Mouse (Mus musculus): ENCODE measurements at regions not wholly inside any gene's neighbourhood (a gene's known extent, or its start where the extent isn't known, plus 50 kb on each side); places are given as distances from the start of the nearest gene placed in this dataset.

DNA sequence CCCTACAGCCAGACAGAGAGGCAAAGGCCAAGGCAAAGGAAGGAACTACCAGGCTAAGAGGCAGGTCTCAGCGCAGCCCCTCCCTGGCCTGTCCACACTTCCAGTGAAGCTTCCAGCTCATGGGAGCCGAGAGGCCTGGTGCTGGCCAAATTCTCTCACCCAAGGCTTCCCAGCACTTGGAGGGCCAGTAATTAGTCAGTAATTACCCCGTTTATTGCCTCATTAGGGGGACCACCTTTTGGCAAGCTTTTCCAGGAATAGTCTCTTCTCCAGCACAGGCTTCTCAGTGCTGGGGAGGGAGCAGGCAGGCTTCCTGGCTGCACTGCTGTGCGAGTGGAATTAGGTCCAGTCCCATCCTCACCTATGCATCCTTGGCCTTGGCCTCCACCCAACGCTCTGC is 252.8 kb upstream of the Nxpe4 start:
- intact Hi-C loops (cut with DNase I), result no loop called here
- DNase-seq (ENCODE audit: low spot score in 2 of 2), result no peak

DNA sequence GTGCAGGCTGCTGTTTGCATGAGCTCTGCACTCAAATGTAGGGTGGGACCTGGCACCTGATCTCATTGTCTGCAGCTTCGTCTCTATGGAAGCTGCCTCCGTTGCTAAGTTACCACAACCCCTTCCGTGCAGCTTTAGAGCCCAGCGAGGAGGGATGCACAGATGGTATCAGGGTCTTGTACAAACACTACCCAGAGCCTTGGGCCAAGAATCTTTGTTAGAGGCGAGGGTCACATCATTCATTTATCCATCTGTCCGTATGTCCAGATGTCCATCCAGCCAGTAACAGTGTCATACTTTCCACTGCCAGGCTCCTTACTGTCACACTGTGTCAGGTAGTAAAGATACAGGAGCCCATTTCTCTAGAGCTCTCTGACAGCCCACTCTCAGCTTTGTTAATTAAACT is 251.3 kb upstream of the Nxpe4 start:
- intact Hi-C loops (cut with DNase I), result no loop called here
- DNase-seq (ENCODE audit: low spot score in 2 of 2), result peak; percentile 36 to 45

DNA sequence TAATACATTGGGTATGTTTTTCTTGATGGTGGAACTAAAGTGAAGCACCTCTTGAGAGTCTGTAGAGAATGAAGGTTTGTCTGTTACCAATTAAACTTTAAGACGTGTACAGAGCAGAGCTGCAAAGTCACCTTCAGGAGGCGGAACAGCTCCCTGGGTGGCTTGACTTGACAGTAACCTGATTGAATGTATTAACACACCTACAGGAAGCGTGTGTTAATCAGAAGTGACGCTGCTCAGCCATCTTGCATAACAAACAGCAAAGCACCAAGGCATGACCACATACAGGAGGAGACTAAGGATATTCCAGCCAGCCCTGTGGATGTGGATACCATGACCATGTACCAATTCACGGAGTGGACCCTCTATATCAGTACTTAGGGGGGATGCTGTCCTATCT is 249.0 kb upstream of the Nxpe4 start:
- DNase-seq (ENCODE audit: low spot score in 2 of 2), result no peak
- intact Hi-C loops (cut with DNase I), result no loop called here

DNA sequence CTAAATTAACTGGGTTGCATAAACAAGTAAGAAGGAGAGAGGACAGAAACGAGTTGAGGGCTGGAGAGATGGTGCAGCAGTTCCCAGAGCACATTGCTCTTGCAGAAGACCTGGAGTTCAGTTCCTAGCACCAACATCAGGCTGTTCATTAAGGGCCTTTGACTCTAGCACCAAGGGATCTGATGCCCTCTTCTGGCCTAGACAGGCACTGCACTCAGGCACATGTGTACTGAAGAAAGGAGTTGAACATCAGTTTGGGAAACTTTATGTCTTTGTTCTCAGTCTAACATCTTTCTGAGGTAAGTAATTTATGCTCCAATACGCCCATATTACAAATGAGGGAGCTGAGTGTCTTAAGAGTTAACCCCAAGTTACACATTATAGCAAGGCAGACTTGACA is 226.5 kb upstream of the Nxpe4 start:
- DNase-seq (ENCODE audit: low spot score in 2 of 2), result no peak
- intact Hi-C loops (cut with DNase I), result no loop called here

DNA sequence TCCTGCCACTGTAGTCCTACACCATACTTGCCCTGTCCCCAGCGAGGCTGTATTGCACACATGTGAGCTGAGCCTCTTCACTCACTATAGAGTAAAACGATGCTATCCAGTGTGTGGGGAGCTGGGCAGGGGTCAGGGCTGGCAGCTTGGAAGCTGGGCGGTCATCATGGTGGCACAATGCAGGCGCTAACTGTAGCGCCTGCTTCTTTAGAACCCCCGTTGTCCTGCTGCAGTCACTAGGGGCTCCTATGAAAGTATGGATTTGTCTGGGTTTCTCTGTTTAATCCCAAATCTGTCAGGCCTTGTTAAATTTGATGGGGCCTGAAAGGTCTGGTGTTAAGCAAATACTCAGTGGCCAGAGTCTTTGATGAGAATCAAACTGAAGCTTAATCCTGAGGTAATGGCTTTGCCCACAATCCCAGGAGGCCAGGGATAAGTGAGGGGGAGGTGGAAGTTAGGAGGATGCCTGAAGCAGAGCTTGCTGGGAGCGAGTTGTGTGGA is 225.8 kb upstream of the Nxpe4 start:
- intact Hi-C loops (cut with DNase I), result no loop called here
- no peak for DNase-seq (ENCODE audit: low spot score in 2 of 2)

DNA sequence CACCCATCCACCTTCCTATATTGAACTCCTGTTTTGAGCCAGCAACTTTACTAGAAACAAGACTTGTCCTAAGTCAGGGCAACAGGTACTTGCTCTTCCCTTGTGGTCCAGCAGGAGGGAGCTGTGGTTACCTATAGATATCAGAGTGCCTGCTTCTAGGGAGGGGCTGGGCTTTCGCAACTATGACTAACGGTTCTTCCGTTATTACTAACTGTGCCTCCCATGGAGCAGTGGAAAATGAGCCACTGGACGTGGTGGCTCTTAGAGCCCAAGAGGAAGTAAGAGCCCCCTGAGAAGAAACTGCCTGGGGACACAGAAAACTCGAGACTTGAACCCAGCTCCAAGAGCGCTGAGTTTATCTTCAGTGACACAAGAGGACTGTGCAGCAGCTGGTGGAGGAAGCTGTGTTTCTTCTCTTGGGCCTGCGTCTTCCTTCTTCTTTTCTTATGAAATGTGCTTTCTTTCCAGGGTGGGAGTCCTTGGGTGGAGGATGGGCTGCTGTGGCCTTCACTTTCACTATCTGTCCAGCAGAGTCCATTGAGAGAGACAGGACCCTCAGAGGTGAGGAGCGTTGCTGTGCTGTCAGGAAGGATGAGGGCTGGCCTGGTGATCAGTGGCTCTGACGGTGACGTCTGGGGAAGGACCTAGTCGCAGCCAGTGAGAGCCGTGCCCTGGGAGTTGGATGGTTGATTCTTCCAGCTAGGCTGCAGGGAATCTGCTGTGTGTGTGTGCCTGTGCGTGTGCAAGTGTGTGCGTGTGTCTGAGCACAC is 222.7 kb upstream of the Nxpe4 start:
- no peak for DNase-seq (ENCODE audit: low spot score in 2 of 2)
- intact Hi-C loops (cut with DNase I), result no loop called here

DNA sequence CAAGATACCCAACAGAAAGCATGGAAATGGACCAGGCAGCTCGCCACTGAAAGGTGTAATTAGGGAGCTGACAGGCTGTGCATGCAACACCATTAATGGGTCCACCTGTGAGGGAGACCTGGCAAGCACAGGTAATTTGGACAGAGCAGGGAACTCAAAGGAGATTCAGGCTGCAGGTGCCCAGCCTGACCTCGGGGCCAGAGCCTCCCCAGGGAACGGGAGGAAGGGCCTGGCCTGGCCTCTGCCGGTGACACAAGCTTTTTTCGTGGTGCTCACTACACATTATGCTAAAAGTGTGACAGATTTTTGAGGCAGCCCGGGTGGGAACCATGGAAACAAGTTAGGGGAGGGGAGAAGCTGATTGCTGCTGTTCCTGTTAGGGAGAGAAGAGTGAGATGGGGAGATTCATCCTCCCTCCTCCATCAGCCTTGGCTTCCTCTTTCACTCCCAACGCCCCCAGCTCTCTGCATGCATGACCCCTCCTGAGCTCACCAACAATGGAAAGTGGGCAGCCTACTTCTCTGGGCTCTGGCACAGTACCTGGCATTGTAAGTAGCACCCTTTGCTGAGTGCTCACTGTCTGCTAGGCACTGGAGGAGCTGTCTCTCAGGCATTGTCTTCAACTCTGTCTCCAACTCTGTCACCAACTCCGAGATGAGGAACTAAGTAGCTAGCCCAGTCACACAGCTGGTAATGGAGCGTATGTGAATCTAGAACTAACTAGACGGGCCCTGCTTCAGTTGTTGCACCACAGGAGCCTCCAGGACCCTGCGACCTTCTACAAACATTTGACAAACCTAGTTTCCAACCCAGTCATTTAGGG is 218.9 kb upstream of the Nxpe4 start:
- peak; percentile 24 to 28 for DNase-seq (ENCODE audit: low spot score in 2 of 2)
- intact Hi-C loops (cut with DNase I), result no loop called here

DNA sequence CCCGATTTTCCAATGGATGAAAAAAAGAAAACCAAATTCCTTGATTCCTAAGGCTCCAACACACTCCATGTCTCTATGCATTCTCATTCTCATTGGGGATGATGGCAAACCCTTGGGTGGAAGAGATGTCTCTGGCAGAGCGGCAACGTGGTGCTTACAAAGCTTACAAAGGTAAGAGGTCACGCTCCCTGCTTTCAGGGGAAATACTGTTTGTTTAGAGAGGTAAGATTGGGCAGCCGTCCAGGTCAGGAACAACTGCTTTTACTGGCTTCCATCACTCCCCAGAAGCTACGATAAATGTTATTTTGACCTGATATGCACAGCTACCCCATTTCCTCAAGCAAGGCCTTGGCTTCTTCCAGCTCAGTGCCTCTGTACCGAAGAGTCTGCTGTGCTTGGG is 215.6 kb upstream of the Nxpe4 start:
- intact Hi-C loops (cut with DNase I), result no loop called here
- no peak for DNase-seq (ENCODE audit: low spot score in 2 of 2)

DNA sequence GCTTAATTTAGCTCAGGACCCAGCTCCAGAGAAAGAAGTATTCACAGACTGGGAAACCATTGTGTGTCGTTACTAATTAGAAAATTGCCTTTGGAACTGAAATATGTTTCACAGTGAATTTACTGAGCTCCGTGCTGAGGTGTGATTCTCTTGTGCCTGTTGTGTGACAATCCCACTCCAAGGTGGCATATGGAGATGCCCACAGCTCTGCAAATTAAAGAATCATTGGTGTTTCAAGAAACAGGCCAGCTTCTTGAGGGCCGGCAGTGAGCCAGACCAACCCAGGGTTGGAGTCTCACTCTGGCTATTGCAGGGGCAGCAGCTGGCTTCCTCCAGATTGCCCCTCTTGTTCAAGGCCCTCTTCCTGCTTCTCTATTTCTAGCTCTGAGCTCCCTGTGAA is 203.9 kb upstream of the Nxpe4 start:
- intact Hi-C loops (cut with DNase I), result loop anchor here (5.0 kb wide), 1 partner anchor 114 kb away; no protein-coding TSS in a partner anchor
- DNase-seq (ENCODE audit: low spot score in 2 of 2), result peak; percentile 56 to 66

DNA sequence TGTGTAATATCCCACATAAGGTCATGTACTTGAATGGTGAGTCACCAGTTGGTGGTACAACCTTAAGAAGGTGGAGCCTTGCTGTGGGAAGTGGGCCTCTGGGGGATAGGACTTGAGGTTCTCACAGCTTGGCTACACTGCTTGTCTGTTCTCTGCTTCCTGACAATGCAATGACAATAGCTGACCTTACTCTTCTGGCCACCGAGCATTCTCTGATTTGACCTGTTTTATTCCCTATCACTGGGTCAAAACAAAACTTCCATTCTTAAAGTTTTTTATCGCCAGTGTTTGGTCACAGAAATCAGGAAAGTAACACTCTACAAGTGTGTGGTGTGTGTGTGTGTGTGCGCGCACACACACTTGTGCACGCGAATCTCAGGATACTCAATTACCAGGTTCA is 203.0 kb upstream of the Nxpe4 start:
- intact Hi-C loops (cut with DNase I), result loop anchor here (5.0 kb wide), 1 partner anchor 113 kb away; no protein-coding TSS in a partner anchor
- no peak for DNase-seq (ENCODE audit: low spot score in 2 of 2)

DNA sequence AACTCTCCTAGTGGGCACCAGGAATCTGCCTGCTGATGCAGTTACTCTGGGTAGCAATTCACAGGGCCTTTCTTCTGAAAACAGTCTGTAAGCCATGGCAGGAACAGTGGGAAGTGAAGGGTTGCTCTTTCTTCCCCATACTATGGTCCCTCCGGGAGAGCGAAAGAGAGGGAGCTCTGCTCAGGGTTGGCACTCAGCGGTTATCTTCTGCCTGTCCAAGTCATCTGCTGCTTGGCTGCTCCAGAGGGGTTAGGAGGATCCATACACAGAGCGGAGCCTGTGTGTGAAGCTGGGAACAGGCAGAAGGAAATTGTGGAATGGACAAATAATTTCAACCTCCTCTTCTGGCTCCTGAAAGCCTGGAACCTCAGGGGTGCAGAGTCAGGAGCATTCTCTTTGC is 200.6 kb upstream of the Nxpe4 start:
- DNase-seq (ENCODE audit: low spot score in 2 of 2), result no peak
- intact Hi-C loops (cut with DNase I), result no loop called here

DNA sequence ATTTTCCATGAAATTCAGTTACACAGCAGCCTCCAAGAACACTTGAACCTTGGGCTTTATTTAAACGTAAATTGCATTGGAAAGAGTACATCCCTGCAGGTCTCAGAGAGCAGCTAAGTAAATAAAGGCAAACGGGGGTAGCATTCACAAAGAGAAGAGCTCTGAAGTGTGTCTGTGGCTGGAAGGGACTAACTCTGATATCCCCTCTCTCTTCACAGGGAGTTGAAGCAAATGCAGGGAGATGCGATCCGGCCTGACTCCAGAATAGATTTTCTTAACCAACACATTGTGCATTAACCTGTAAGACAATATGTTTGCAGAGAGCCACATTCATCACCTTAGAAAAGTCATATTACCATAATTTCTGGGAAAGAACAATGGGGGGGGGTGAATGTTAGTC is 199.7 kb upstream of the Nxpe4 start:
- DNase-seq (ENCODE audit: low spot score in 2 of 2), result no peak
- intact Hi-C loops (cut with DNase I), result no loop called here

DNA sequence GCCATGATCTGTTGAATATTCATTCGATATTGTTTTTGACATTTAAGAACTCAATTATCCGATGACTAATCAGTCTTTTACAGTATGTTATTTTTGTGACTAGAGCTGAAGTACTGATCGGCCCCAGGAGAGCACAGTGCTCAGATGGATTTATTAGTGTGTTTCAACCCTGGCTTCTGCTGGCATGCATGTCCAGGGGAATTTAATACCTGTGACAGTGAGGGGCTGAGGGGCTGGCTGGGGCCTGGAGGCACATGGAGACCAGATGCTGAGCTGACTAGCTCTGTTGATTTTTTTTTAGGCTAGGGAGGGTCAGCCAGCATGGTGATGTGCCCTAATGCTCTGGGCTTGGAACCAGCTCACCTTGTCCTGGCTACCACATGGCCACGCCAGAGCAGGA is 199.2 kb upstream of the Nxpe4 start:
- intact Hi-C loops (cut with DNase I), result no loop called here
- no peak for DNase-seq (ENCODE audit: low spot score in 2 of 2)

DNA sequence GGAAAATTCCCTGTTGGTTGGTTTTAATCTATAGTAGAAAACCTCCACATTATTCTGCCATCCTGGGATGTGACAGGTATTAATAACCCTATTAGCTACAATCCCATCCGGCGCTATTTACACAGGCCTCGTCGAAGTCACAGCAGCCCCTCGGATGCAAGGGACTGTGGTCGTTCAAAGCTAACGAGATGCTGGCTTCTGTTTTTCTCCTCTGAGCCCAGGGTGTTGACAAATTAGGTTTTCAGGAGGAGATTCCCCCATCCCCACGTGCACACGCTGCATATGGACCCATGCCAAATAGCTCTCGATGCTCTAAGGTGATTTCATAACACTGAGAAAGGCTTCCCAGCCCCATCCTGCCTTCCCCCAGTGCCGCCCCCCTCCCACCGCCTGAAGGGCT is 188.7 kb upstream of the Nxpe4 start:
- intact Hi-C loops (cut with DNase I), result no loop called here
- no peak for DNase-seq (ENCODE audit: low spot score in 2 of 2)

DNA sequence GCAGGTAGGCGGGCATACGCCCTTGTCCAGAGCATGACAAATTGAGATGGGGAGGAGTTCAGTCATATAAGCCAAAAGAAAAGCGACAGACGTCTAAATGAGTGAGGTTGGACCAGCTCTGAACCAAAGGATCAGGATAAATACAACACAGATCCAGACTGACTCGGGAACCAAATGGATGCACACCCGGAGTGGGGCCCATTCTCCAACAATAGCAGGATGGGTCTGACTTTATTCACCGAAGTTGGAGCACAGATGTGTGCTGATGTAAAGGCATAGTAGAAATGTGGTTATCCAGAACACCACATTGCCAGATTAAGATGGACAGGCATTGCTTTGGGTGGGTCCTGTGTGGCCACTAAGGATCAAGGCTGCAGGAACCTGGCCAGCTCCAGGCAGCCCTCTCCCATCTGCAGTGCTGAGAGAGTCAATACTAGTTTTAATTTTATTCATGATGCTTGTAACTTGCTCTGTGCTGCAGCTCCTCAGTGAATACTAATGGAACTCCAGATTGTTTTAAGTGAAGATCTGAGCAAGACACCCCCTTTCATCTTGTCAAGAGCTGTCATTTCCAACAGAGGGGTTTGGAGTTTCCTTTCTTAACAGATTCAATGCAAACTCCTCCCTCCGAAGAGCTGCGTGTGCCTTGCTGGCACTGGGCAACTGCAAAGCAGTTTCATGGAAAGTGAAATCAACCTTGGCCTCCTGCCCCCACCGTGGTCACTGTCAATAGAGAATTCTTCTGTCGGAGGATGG is 176.3 kb upstream of the Nxpe4 start:
- DNase-seq (ENCODE audit: low spot score in 2 of 2), result no peak

DNA sequence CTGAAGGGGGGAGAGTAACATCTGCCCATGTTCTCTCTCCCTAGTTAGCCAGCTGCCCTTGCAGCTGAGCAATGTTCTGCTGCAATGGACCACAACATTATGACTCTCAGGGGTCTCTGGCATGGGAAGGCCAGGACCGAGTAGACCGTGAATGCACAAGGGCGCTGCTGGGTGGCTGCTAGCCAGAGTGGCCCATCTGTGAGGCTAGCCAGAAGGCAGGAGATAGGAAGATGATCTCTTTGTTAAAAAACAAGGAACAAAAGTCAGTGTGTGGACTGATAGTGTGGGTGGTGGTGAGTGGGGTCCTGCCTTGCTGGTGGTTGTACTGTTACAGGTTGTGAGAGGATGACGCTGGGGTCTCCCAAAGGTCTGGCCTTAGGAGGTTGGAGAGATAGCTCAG is 174.6 kb upstream of the Nxpe4 start:
- intact Hi-C loops (cut with DNase I), result no loop called here
- no peak for DNase-seq (ENCODE audit: low spot score in 2 of 2)

More for the DNA sequence above, 176.3 kb upstream of the Nxpe4 start:
- intact Hi-C loops (cut with DNase I), result no loop called here

DNA sequence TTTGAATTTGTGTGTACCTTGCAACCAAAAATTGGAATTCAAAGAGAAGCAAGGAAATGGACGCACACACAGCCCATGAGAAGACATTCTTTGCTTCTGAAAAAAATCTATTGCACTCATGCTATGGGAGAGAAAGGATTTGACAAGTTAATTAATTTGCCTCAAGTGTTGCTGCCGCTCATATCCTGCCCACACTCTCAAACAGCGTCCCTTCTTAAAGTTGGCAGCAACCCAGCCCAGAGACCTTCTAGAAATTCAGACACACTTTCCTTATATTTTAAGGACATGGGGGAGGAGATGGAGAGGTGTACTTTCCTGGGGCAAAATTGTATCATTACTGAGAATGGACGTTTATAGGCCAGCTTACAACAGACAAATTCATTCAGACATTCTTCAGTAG is 167.2 kb upstream of the Nxpe4 start:
- DNase-seq (ENCODE audit: low spot score in 2 of 2), result no peak
- intact Hi-C loops (cut with DNase I), result no loop called here

DNA sequence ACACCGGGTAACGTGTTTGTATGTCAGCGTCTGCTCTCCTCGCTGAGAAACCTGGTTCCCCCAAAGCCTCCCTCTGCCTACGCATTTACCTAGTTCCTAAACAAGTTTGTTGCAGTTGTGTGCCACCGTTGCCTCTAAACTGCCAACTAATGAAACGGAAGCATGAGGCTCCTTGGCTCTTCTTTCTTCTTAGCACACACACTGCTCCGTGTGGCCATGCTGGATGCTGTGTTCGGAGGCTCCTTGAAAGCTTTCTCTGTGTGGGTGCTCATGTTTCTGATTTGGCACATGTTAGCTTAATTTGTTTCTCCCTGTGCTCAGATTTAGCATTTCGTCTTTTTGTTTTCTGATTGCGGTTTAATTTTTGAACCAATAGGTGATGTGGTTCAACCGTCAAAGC is 162.2 kb upstream of the Nxpe4 start:
- intact Hi-C loops (cut with DNase I), result no loop called here
- peak; percentile 10 to 23 for DNase-seq (ENCODE audit: low spot score in 2 of 2)

DNA sequence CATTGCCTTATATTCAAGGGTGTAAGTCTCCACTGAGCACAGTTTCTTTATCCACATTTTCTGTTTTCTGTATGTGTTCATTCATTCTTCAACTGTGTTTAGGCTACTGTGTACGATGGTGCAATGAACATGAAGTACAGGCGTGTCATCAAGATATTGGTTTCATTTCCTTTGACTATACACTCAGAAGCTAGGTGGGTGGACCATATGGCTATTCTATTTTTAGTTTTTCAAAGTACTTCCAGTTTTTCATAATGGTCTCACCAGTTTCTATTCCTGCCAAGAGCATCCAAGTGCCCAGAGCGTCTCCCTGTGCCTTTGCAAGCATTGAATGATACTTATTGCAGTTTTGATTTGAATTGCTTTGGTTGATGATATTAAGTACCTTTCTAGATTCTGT is 132.8 kb upstream of the Nxpe4 start:
- no peak for DNase-seq (ENCODE audit: low spot score in 2 of 2)
- intact Hi-C loops (cut with DNase I), result no loop called here

DNA sequence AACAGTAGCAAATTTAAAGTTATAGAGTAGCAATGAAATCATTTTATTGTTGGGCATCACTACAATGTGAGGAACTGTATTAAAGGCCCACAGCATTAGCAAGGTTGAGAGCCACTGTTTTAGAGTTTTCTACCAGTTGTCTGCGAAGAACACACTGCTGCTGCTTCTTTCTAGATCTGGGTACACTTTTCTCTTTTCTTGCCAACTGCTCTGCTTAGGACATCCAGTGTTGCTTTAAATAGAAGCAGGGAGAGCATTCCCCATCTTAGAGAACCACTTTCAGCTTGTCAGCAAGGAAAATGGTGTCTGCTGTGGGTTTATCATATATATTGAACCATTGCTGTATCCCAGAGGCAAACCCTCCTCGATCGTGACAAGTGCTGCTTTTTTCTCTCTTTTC is 131.0 kb upstream of the Nxpe4 start:
- no peak for DNase-seq (ENCODE audit: low spot score in 2 of 2)
- intact Hi-C loops (cut with DNase I), result loop anchor here (5.0 kb wide), 1 partner anchor 41 kb away; no protein-coding TSS in a partner anchor

Measured in left cerebral cortex, postnatal 36 days (tissue).